Mouse (Mus musculus) kidney, adult 2 months (tissue): ENCODE data around the gene Tmem131.

Experiments
- CTCF ChIP-seq: fragments of 200-500 bp; conservative IDR thresholded peaks from 2 replicates; pipeline ENCODE4 v1.5.1; 2011; ENCODE audit warnings: low read depth, mild to moderate bottlenecking, control low read depth, low read length, moderate library complexity, mixed read lengths; ENCODE audit not compliant: insufficient read depth, insufficient read length
- POLR2A ChIP-seq: fragments of 200-500 bp; IDR thresholded peaks from one replicate; pipeline ENCODE4 v1.6.1; 2011; ENCODE audit warnings: low read depth, low read length, control low read depth

DNA sequence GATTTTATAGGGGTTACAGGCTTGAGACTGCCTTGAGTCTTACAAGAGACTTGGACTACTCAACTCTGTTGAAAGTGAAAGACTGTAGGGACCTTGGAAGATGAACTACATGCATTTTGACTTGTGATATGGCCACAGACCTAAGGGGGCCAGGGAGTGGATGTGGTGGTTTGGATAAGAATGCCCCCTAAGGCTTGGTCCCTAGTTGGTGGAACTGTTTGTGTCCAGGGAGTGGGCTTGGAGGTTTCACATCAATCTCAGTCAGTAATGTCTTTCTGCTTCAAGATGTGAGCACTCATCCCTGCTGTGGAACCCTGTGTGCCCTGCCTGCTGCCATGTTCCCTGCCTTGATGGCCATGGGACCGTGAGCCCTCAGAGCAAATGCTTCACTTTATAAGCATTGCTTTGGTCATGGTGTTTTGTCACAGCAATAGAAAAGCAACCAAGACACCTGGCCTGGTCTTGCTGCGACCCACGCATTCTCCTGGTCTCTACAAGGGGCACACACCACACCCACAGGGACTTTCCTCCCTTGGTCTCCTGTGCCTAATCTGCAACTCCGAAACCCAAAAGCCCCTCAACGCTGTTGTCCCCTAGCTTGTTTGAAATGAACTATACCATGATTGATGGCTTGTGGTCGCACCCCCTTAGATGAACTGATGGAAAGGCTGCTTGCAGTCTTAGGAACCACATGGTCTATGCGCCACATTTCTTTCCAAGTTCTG, 137.1 kb downstream of the Tmem131 start:
- TF ChIP-seq CTCF = no peak
- no peak for TF ChIP-seq POLR2A
